9 mouse cellular contexts compared by ENCODE assay signal in the genomic region with DNA sequence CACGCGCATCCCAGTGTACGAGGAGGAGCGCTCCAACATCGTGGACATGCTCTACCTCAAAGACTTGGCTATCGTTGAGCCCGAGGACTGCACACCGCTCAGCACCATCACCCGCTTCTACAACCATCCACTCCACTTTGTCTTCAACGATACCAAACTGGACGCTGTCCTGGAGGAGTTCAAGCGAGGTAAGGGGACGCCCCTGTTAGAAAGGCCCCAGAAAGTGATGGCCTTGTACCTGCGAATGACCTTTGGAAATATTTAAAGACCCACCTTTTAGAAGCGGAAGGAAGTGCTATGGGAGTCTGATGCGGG. TPM values are rescaled to one million over a fixed set of nuclear protein-coding genes. Genes with fewer than 3 reads are reported as not detected.
DNase-seq lines count a peak whose midpoint lies in the region; ATAC-seq and TF ChIP-seq lines count a peak whose summit lies in the region.
"Had no signal": no experiment of that assay in that cellular context is flagged by ENCODE, and none has a peak within 500 bp of the region (broad histone marks: within the 10 kb centered on the region; RNA-seq: fewer than 3 reads in every experiment).

No protein-coding gene starts in this region.

- under 1% methylated on average over 16 of the region's 16 CpGs for WGBS in embryonic facial prominence, embryonic 11.5 days
- under 1% methylated on average over 16 of the region's 16 CpGs for whole genome bisulfite sequencing in hindbrain, postnatal 0 days
- under 1% methylated on average over 16 of the region's 16 CpGs for WGBS in midbrain, postnatal 0 days

- H3K4me3 ChIP-seq in left cerebral cortex, adult 2 months: peak overlapping the region; percentile 77
- peak overlapping the region; percentile 92 for H3K4me3 ChIP-seq in embryonic facial prominence, embryonic 11.5 days (ENCODE audit: low read depth, low read length)
- peak overlapping the region; percentile 93 for H3K4me3 ChIP-seq in hindbrain, postnatal 0 days (ENCODE audit: low read length)
- H3K4me3 ChIP-seq in midbrain, postnatal 0 days (ENCODE audit: low read depth, low read length): peak overlapping the region; percentile 91

- H3K9me3 ChIP-seq in embryonic facial prominence, embryonic 11.5 days (replicated peaks; ENCODE audit: control insufficient read depth, low read length): no peaks in the 10 kb centered on the region
- H3K9me3 ChIP-seq in hindbrain, postnatal 0 days (ENCODE audit: low read length): no peaks in the 10 kb centered on the region
- no peaks in the 10 kb centered on the region for H3K9me3 ChIP-seq in midbrain, postnatal 0 days (ENCODE audit: low read length)

- intact Hi-C loops in left cerebral cortex, adult 2 months (cut with DNase I): loop anchor here (2.0 kb wide), 1 partner anchor 144 kb away; a partner anchor contains a TSS
- intact Hi-C loops in left cerebral cortex, postnatal 10 days (cut with DNase I): no loop called here

- H3K27me3 ChIP-seq in embryonic facial prominence, embryonic 11.5 days (ENCODE audit: control insufficient read depth, insufficient read depth, low read length): no peaks in the 10 kb centered on the region
- no peaks in the 10 kb centered on the region for H3K27me3 ChIP-seq in hindbrain, postnatal 0 days (ENCODE audit: insufficient read depth, low read length)
- H3K27me3 ChIP-seq in midbrain, postnatal 0 days (ENCODE audit: insufficient read depth, low read length): no peaks in the 10 kb centered on the region

- no peaks in the 10 kb centered on the region for H3K36me3 ChIP-seq in embryonic facial prominence, embryonic 11.5 days (replicated peaks; ENCODE audit: control insufficient read depth, insufficient read depth, low read depth, low read length)
- peaks cover under 1% of the 10 kb centered on the region; the same call in 1 of the 2 replicates for H3K36me3 ChIP-seq in hindbrain, postnatal 0 days (ENCODE audit: insufficient read depth, low read length)
- H3K36me3 ChIP-seq in midbrain, postnatal 0 days (ENCODE audit: insufficient read depth, low read length): peaks cover 4% of the 10 kb centered on the region; the same call in 1 of the 2 replicates

- H3K9ac ChIP-seq in embryonic facial prominence, embryonic 11.5 days (replicated peaks; ENCODE audit: low read length): peak overlapping the region; percentile 84
- H3K9ac ChIP-seq in hindbrain, postnatal 0 days (replicated peaks; ENCODE audit: low read length): peak overlapping the region; percentile 83
- H3K9ac ChIP-seq in midbrain, postnatal 0 days (replicated peaks; ENCODE audit: low read length, poor library complexity, severe bottlenecking): peak overlapping the region; percentile 76

- no peak for TF ChIP-seq CTCF in left cerebral cortex, adult 2 months (IDR thresholded peaks at IDR 0.05)
- no peak for TF ChIP-seq CTCF in hindbrain, postnatal 0 days (IDR thresholded peaks at IDR 0.05; ENCODE audit: low read depth)
- TF ChIP-seq CTCF in midbrain, postnatal 0 days (IDR thresholded peaks at IDR 0.05): no peak

- H3K4me1 ChIP-seq in embryonic facial prominence, embryonic 11.5 days (ENCODE audit: control insufficient read depth, insufficient read depth, low read length): no peaks in the 10 kb centered on the region
- H3K4me1 ChIP-seq in hindbrain, postnatal 0 days (ENCODE audit: insufficient read depth, low read length): peaks cover 20% of the 10 kb centered on the region
- peaks cover 15% of the 10 kb centered on the region for H3K4me1 ChIP-seq in midbrain, postnatal 0 days (ENCODE audit: insufficient read depth, low read length)

- no peak for DNase-seq in left cerebral cortex, adult 2 months (ENCODE audit: extremely low spot score in 1 of 2, low spot score in 2 of 2)
- DNase-seq in left cerebral cortex, postnatal 10 days (ENCODE audit: extremely low spot score in 1 of 2, low spot score in 2 of 2): no peak
- DNase-seq in embryonic facial prominence, embryonic 11.5 days (ENCODE audit: low spot score): no peak
- DNase-seq in hindbrain, postnatal 0 days (ENCODE audit: low spot score): no peak
- DNase-seq in midbrain, postnatal 0 days (ENCODE audit: low spot score): no peak
- DNase-seq in left cerebral cortex, adult 18-20 months (ENCODE audit: low spot score in 2 of 2): no peak
- no peak for DNase-seq in cerebellum, adult 11-12 months
- no peak for DNase-seq in kidney, adult 8-10 months

- no peak for ATAC-seq in embryonic facial prominence, embryonic 11.5 days (replicated peaks; ENCODE audit: insufficient number of reproducible peaks, low FRiP score, low TSS enrichment, low read depth)
- no peak for ATAC-seq in hindbrain, postnatal 0 days
- no peak for ATAC-seq in midbrain, postnatal 0 days (ENCODE audit: low FRiP score)

- H3K4me2 ChIP-seq in embryonic facial prominence, embryonic 11.5 days (ENCODE audit: low read depth, low read length): peak overlapping the region; percentile 91
- H3K4me2 ChIP-seq in hindbrain, postnatal 0 days (ENCODE audit: low read depth, low read length): peak overlapping the region; percentile 87
- H3K4me2 ChIP-seq in midbrain, postnatal 0 days (ENCODE audit: low read depth, low read length, poor library complexity, severe bottlenecking): peak overlapping the region; percentile 82

- peak overlapping the region; percentile 44; the same call in 1 of the 2 replicates for H3K27ac ChIP-seq in left cerebral cortex, adult 2 months
- H3K27ac ChIP-seq in embryonic facial prominence, embryonic 11.5 days (replicated peaks; ENCODE audit: low read depth, low read length): peak overlapping the region; percentile 96
- peak overlapping the region; percentile 97 for H3K27ac ChIP-seq in hindbrain, postnatal 0 days
- H3K27ac ChIP-seq in midbrain, postnatal 0 days (ENCODE audit: low read depth, low read length): peak overlapping the region; percentile 93

RNA-seq across cellular contexts. Expression of a gene that starts 1.3 kb away (rescaled TPM):
- 10 to 100 TPM; 29.8 to 34.9 TPM for total RNA-seq in left cerebral cortex, adult 2 months (2021)
- total RNA-seq in left cerebral cortex, postnatal 10 days (2021): 10 to 100 TPM; 30.3 to 34.1 TPM
- polyA plus RNA-seq in embryonic facial prominence, embryonic 11.5 days (2014; fragmentation: Nextera tagmentation; extraction: Ambion mirVana): 3.5 and 5.4 TPM in 2 replicates
- 28.4 and 35.9 TPM in 2 replicates for total RNA-seq in hindbrain, postnatal 0 days (2014; rRNA removed)
- 5.2 and 5.4 TPM in 2 replicates for polyA plus RNA-seq in hindbrain, postnatal 0 days (2015; fragmentation: Nextera tagmentation; extraction: Ambion mirVana)
- 32.9 and 40.8 TPM in 2 replicates for total RNA-seq in midbrain, postnatal 0 days (2014; rRNA removed)
- polyA plus RNA-seq in midbrain, postnatal 0 days (2015; fragmentation: Nextera tagmentation; extraction: Ambion mirVana): 4.3 and 5.2 TPM in 2 replicates
- 10 to 100 TPM; 31.7 to 34.6 TPM for total RNA-seq in left cerebral cortex, adult 18-20 months (2021)

RNA-seq across cellular contexts. Expression of a gene that starts 23.8 kb away (rescaled TPM):
- 1 to 10 TPM; 5.0 to 8.1 TPM for total RNA-seq in left cerebral cortex, adult 2 months (2021)
- 1 to 10 TPM; 5.3 to 5.8 TPM for total RNA-seq in left cerebral cortex, postnatal 10 days (2021)
- 4.6 and 6.0 TPM in 2 replicates for polyA plus RNA-seq in embryonic facial prominence, embryonic 11.5 days (2014; fragmentation: Nextera tagmentation; extraction: Ambion mirVana)
- 8.1 and 11.5 TPM in 2 replicates for total RNA-seq in hindbrain, postnatal 0 days (2014; rRNA removed)
- 11.2 and 12.7 TPM in 2 replicates for polyA plus RNA-seq in hindbrain, postnatal 0 days (2015; fragmentation: Nextera tagmentation; extraction: Ambion mirVana)
- total RNA-seq in midbrain, postnatal 0 days (2014; rRNA removed): 9.8 and 11.6 TPM in 2 replicates
- polyA plus RNA-seq in midbrain, postnatal 0 days (2015; fragmentation: Nextera tagmentation; extraction: Ambion mirVana): 12.8 and 14.8 TPM in 2 replicates
- total RNA-seq in left cerebral cortex, adult 18-20 months (2021): 1 to 10 TPM; 5.4 to 5.9 TPM

RNA-seq across cellular contexts. Expression of a gene that starts 26.3 kb away (rescaled TPM):
- total RNA-seq in left cerebral cortex, adult 2 months (2021): not detected
- under 1 TPM in 1 of 2 experiments, not detected in 1; 0.49 TPM for total RNA-seq in left cerebral cortex, postnatal 10 days (2021)
- polyA plus RNA-seq in embryonic facial prominence, embryonic 11.5 days (2014; fragmentation: Nextera tagmentation; extraction: Ambion mirVana): not detected in 2 replicates
- not detected in 2 replicates for total RNA-seq in hindbrain, postnatal 0 days (2014; rRNA removed)
- not detected in 2 replicates for polyA plus RNA-seq in hindbrain, postnatal 0 days (2015; fragmentation: Nextera tagmentation; extraction: Ambion mirVana)
- total RNA-seq in midbrain, postnatal 0 days (2014; rRNA removed): not detected in 2 replicates
- polyA plus RNA-seq in midbrain, postnatal 0 days (2015; fragmentation: Nextera tagmentation; extraction: Ambion mirVana): 0.42 and 0.65 TPM in 2 replicates
- under 1 TPM in 1 of 2 experiments, not detected in 1; 0.77 TPM for total RNA-seq in left cerebral cortex, adult 18-20 months (2021)
- total RNA-seq: adrenal gland, adult 18-20 months had no signal

RNA-seq across cellular contexts. Expression of a gene that starts 34.3 kb away (rescaled TPM):
- total RNA-seq in left cerebral cortex, adult 2 months (2021): 10 to 100 TPM; 12.0 to 14.8 TPM
- total RNA-seq in left cerebral cortex, postnatal 10 days (2021): 10 to 100 TPM; 13.4 to 18.1 TPM
- polyA plus RNA-seq in embryonic facial prominence, embryonic 11.5 days (2014; fragmentation: Nextera tagmentation; extraction: Ambion mirVana): 11.9 and 14.4 TPM in 2 replicates
- total RNA-seq in hindbrain, postnatal 0 days (2014; rRNA removed): 38.1 and 55.1 TPM in 2 replicates
- polyA plus RNA-seq in hindbrain, postnatal 0 days (2015; fragmentation: Nextera tagmentation; extraction: Ambion mirVana): 30.8 and 32.5 TPM in 2 replicates
- total RNA-seq in midbrain, postnatal 0 days (2014; rRNA removed): 27.9 and 30.4 TPM in 2 replicates
- 34.3 and 40.9 TPM in 2 replicates for polyA plus RNA-seq in midbrain, postnatal 0 days (2015; fragmentation: Nextera tagmentation; extraction: Ambion mirVana)
- total RNA-seq in left cerebral cortex, adult 18-20 months (2021): 10 to 100 TPM; 11.5 to 11.9 TPM

RNA-seq across cellular contexts. Expression of a gene that starts 41.5 kb away (rescaled TPM):
- 10 to 100 TPM; 13.2 to 13.8 TPM for total RNA-seq in left cerebral cortex, adult 2 months (2021)
- total RNA-seq in left cerebral cortex, postnatal 10 days (2021): 10 to 100 TPM; 12.7 to 13.7 TPM
- polyA plus RNA-seq in embryonic facial prominence, embryonic 11.5 days (2014; fragmentation: Nextera tagmentation; extraction: Ambion mirVana): 12.0 and 12.8 TPM in 2 replicates
- total RNA-seq in hindbrain, postnatal 0 days (2014; rRNA removed): 18.5 and 19.6 TPM in 2 replicates
- polyA plus RNA-seq in hindbrain, postnatal 0 days (2015; fragmentation: Nextera tagmentation; extraction: Ambion mirVana): 9.6 and 10.0 TPM in 2 replicates
- 15.6 and 16.8 TPM in 2 replicates for total RNA-seq in midbrain, postnatal 0 days (2014; rRNA removed)
- polyA plus RNA-seq in midbrain, postnatal 0 days (2015; fragmentation: Nextera tagmentation; extraction: Ambion mirVana): 10.6 and 11.0 TPM in 2 replicates
- total RNA-seq in left cerebral cortex, adult 18-20 months (2021): 10 to 100 TPM; 12.4 TPM

Comparison
In these comparisons a context has a peak if more than half of its experiments do, and no peak if none do; other contexts are left out.
1. H3K27ac ChIP-seq: peak in every context shown above with its lines; median percentile 97 in hindbrain, postnatal 0 days; 96 in embryonic facial prominence, embryonic 11.5 days; 93 in midbrain, postnatal 0 days; 44 in left cerebral cortex, adult 2 months.